Mouse (Mus musculus) cortical plate, adult 2 months (tissue): ENCODE measurements at regions not wholly inside any gene's neighbourhood (a gene's known extent, or its start where the extent isn't known, plus 50 kb on each side); places are given as distances from the start of the nearest gene placed in this dataset.

Experiments
- CTCF ChIP-seq: fragments of 200-500 bp; IDR thresholded peaks from 2 replicates; pipeline ENCODE4 v1.5.1; 2011; ENCODE audit warnings: mild to moderate bottlenecking, control low read depth, low read length; ENCODE audit not compliant: insufficient read depth; ENCODE audit errors: extremely low read depth
- POLR2A ChIP-seq: fragments of 200-500 bp; IDR thresholded peaks from 2 replicates; pipeline ENCODE4 v1.6.1; 2011; ENCODE audit warnings: mild to moderate bottlenecking, low read length, control low read depth; ENCODE audit not compliant: insufficient read depth; ENCODE audit errors: extremely low read depth

DNA sequence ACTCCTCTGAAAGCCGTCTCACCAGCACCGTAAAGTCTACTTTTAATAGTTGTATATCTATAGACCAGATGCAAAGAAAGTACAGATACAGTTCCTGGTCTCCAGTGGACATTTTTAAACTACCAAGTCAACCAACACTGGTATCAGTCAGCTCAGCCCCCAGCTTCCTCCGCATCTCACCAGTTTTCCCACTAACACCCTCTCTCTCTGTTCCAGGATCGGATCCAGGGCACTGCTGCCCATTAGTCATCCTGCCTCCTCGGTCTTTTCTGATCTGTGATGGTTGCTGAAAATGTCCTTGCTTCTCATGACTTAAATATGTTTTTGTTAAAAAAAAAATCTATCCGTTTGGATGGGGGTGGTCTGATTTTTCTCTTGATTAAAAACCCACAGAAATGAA is 598.1 kb upstream of the 3110018I06Rik start:
- TF ChIP-seq POLR2A: no peak
- TF ChIP-seq CTCF: no peak
